ENCODE assay signal across 17 mouse cellular contexts in the genomic region with DNA sequence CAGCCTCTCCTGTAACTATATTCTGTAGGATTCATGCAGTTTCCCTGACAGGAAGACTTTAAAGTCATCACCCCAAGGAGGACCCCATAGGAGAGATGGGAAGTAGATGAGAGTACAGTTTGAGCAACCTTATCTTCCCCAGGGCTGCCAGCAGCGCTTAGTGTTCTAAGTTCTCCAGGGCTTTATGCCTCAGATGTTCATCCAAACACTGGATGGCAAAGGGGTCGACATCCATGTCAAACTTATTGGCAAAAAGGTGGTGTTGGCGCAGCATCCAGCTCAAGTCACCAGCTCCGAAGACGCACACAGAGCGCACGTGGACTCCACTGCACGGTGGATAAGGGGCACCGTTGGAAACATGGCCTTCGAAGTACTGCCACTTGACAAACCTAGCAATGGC.
"Had no signal": no experiment of that assay in that cellular context is flagged by ENCODE, and none has a peak within 500 bp of the region (broad histone marks: within the 10 kb centered on the region; RNA-seq: fewer than 3 reads in every experiment).

No protein-coding gene starts in this region.

- H3K9ac ChIP-seq: intestine, embryonic 15.5 days; limb, embryonic 12.5 days; limb, embryonic 15.5 days; midbrain, embryonic 15.5 days; neural tube, embryonic 12.5 days; neural tube, embryonic 15.5 days had no signal

- H3K4me3 ChIP-seq: intestine, embryonic 15.5 days; limb, embryonic 12.5 days; limb, embryonic 15.5 days; midbrain, embryonic 15.5 days; neural tube, embryonic 12.5 days; neural tube, embryonic 15.5 days had no signal

- H3K27ac ChIP-seq: intestine, embryonic 15.5 days; limb, embryonic 12.5 days; limb, embryonic 15.5 days; midbrain, embryonic 15.5 days; neural tube, embryonic 12.5 days; neural tube, embryonic 15.5 days had no signal

- DNase-seq: kidney, adult 18-20 months; kidney, adult 9 months; kidney, postnatal 14 days; kidney, postnatal 4 days; left cerebral cortex, postnatal 4 days; lung, adult 2 months; lung, postnatal 14 days; lung, postnatal 4 days; thymus, adult 18-20 months; thymus, postnatal 36 days had no signal

- H3K27me3 ChIP-seq: intestine, embryonic 15.5 days; limb, embryonic 12.5 days; limb, embryonic 15.5 days; midbrain, embryonic 15.5 days; neural tube, embryonic 12.5 days; neural tube, embryonic 15.5 days had no signal

- H3K9me3 ChIP-seq: intestine, embryonic 15.5 days; limb, embryonic 12.5 days; limb, embryonic 15.5 days; midbrain, embryonic 15.5 days; neural tube, embryonic 12.5 days; neural tube, embryonic 15.5 days had no signal

- H3K36me3 ChIP-seq: intestine, embryonic 15.5 days; midbrain, embryonic 15.5 days; neural tube, embryonic 12.5 days; neural tube, embryonic 15.5 days had no signal

- H3K4me2 ChIP-seq: intestine, embryonic 15.5 days; limb, embryonic 12.5 days; limb, embryonic 15.5 days; midbrain, embryonic 11.5 days; midbrain, embryonic 15.5 days; neural tube, embryonic 12.5 days; neural tube, embryonic 15.5 days had no signal

- H3K4me1 ChIP-seq: intestine, embryonic 15.5 days; midbrain, embryonic 15.5 days; neural tube, embryonic 12.5 days; neural tube, embryonic 15.5 days had no signal

- ATAC-seq: intestine, embryonic 15.5 days; midbrain, embryonic 15.5 days had no signal
